Mouse (Mus musculus): ENCODE measurements around the gene Ganc. TPM values are rescaled to one million over a fixed set of nuclear protein-coding genes. Genes with fewer than 3 reads are reported as not detected.

Gene Ganc
- polyA plus RNA-seq, 1 experiment from 2014 or later: 8.8 TPM

DNA sequence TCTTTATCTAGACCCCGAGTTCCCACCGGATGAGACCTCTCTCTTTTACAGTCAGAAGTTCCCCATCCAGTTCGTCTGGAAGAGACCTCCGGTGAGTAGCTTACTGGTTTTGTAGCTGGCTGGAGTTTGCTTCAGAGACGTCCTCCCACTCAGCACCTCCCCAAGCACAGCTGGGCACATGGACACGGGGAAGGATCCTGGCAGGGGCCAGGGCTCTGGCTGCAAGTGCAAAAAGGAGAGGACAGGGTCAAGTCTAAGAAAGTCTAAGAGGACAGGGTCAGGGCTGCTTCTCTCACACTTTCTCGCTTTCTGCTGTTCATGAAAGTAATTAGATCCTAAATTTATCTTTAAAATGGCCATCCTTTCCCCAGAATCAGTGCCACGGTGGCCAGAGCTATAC is 60.4 kb downstream of the Ganc start:
- H3K4me1 ChIP-seq (ENCODE audit: control insufficient read depth, insufficient read depth, low read length): no peaks in the 10 kb centered on the region
- WGBS: 69% methylated on average over 8 of the region's 8 CpGs
- no peaks in the 10 kb centered on the region for H3K9me3 ChIP-seq (ENCODE audit: control insufficient read depth, low read length)
- no peaks in the 10 kb centered on the region for H3K27me3 ChIP-seq (replicated peaks; ENCODE audit: control insufficient read depth, insufficient read depth, low read length)
- no peak overlapping the region for H3K4me3 ChIP-seq (ENCODE audit: low read length)
- H3K36me3 ChIP-seq (ENCODE audit: control insufficient read depth, insufficient read depth, low read length): no peaks in the 10 kb centered on the region
- H3K27ac ChIP-seq (ENCODE audit: low read length): no peak overlapping the region
- no peak for ATAC-seq
- no peak overlapping the region for H3K4me2 ChIP-seq (ENCODE audit: low read depth, low read length)
- no peak overlapping the region for H3K9ac ChIP-seq (ENCODE audit: low read depth, low read length)

GRCm38 (mm10) chr2:120464732-120465396 is 61.2 kb downstream of the Ganc start:
- ATAC-seq: no peak
- 90% methylated on average over 2 of the region's 2 CpGs for WGBS
- H3K4me3 ChIP-seq (ENCODE audit: low read length): no peak overlapping the region

DNA sequence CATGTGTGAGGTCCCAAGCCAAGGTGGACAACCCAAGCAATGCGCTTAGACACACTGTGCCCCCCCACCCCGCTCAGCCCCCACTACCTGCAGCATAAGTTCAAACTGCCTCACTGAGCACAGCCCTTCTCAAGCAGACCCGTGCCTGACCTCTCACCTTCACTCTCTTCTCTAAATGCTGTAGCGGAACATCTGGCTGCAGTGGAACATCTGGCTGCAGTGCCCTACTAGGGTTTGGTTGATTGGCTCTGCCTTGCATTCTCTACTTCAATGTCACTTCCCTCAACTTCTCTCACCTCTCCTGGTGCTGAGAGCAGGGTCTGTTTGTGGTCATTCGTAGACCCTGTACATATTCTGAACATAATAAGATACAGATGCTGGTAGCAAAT is 61.7 kb downstream of the Ganc start:
- no peak for ATAC-seq
- Histone ChIP-seq H3K9ac (ENCODE audit: low read depth, low read length) (no peak overlapping the region), H3K4me1 (ENCODE audit: control insufficient read depth, insufficient read depth, low read length) (no peaks in the 10 kb centered on the region), H3K27me3 (replicated peaks; ENCODE audit: control insufficient read depth, insufficient read depth, low read length) (no peaks in the 10 kb centered on the region), H3K4me3 (ENCODE audit: low read length) (no peak overlapping the region), H3K36me3 (ENCODE audit: control insufficient read depth, insufficient read depth, low read length) (no peaks in the 10 kb centered on the region), H3K27ac (ENCODE audit: low read length) (no peak overlapping the region), H3K4me2 (ENCODE audit: low read depth, low read length) (no peak overlapping the region), H3K9me3 (ENCODE audit: control insufficient read depth, low read length) (no peaks in the 10 kb centered on the region)
- 85% methylated on average over 5 of the region's 5 CpGs for WGBS

More at GRCm38 (mm10) chr2:120464732-120465396, 61.2 kb downstream of the Ganc start:
- Histone ChIP-seq H3K36me3 (ENCODE audit: control insufficient read depth, insufficient read depth, low read length) (no peaks in the 10 kb centered on the region), H3K4me2 (ENCODE audit: low read depth, low read length) (no peak overlapping the region), H3K27me3 (replicated peaks; ENCODE audit: control insufficient read depth, insufficient read depth, low read length) (no peaks in the 10 kb centered on the region), H3K9me3 (ENCODE audit: control insufficient read depth, low read length) (no peaks in the 10 kb centered on the region), H3K27ac (ENCODE audit: low read length) (no peak overlapping the region), H3K4me1 (ENCODE audit: control insufficient read depth, insufficient read depth, low read length) (no peaks in the 10 kb centered on the region), H3K9ac (ENCODE audit: low read depth, low read length) (no peak overlapping the region)

- Histone ChIP-seq H3K9ac (ENCODE audit: low read depth, low read length) (no peak overlapping the region), H3K9me3 (ENCODE audit: control insufficient read depth, low read length) (no peaks in the 10 kb centered on the region), H3K4me3 (ENCODE audit: low read length) (no peak overlapping the region), H3K4me1 (ENCODE audit: control insufficient read depth, insufficient read depth, low read length) (no peaks in the 10 kb centered on the region), H3K27ac (ENCODE audit: low read length) (no peak overlapping the region), H3K4me2 (ENCODE audit: low read depth, low read length) (no peak overlapping the region), H3K36me3 (ENCODE audit: control insufficient read depth, insufficient read depth, low read length) (no peaks in the 10 kb centered on the region), H3K27me3 (replicated peaks; ENCODE audit: control insufficient read depth, insufficient read depth, low read length) (no peaks in the 10 kb centered on the region)
- no peak for ATAC-seq
Observed at GRCm38 (mm10) chr2:120468011-120468410, 64.3 kb downstream of the Ganc start.

DNA sequence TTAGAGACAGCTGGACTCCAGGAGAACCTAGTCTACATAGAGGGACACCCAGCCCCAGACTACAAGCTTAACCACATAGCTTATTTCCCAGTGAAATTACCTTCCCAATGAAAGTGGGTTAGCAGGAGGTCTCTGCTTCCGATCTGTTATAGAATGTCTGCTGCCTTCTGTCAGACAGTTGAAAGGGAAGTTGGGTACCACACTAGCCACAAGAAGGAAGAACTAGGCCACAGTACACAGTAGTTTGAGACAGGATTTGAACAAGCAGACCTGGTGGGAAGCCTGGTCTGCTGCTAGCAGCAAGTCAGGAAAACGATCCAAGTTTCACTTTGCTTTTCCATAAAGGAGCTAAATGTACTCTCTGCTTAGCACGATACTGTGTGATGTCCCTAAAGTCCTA is 65.5 kb downstream of the Ganc start:
- H3K4me3 ChIP-seq (ENCODE audit: low read length): no peak overlapping the region
- H3K27me3 ChIP-seq (replicated peaks; ENCODE audit: control insufficient read depth, insufficient read depth, low read length): no peaks in the 10 kb centered on the region
- no peak for ATAC-seq
- no peak overlapping the region for H3K9ac ChIP-seq (ENCODE audit: low read depth, low read length)
- no peaks in the 10 kb centered on the region for H3K4me1 ChIP-seq (ENCODE audit: control insufficient read depth, insufficient read depth, low read length)
- 84% methylated on average over 3 of the region's 3 CpGs for WGBS
- no peak overlapping the region for H3K4me2 ChIP-seq (ENCODE audit: low read depth, low read length)
- H3K9me3 ChIP-seq (ENCODE audit: control insufficient read depth, low read length): no peaks in the 10 kb centered on the region
- no peak overlapping the region for H3K27ac ChIP-seq (ENCODE audit: low read length)
- no peaks in the 10 kb centered on the region for H3K36me3 ChIP-seq (ENCODE audit: control insufficient read depth, insufficient read depth, low read length)

- WGBS: 85% methylated on average over 10 of the region's 10 CpGs
- H3K9ac ChIP-seq (ENCODE audit: low read depth, low read length): no peak overlapping the region
- no peaks in the 10 kb centered on the region for H3K36me3 ChIP-seq (ENCODE audit: control insufficient read depth, insufficient read depth, low read length)
- no peaks in the 10 kb centered on the region for H3K27me3 ChIP-seq (replicated peaks; ENCODE audit: control insufficient read depth, insufficient read depth, low read length)
- no peak overlapping the region for H3K4me3 ChIP-seq (ENCODE audit: low read length)
- H3K27ac ChIP-seq (ENCODE audit: low read length): no peak overlapping the region
- no peak overlapping the region for H3K4me2 ChIP-seq (ENCODE audit: low read depth, low read length)
- no peaks in the 10 kb centered on the region for H3K4me1 ChIP-seq (ENCODE audit: control insufficient read depth, insufficient read depth, low read length)
- ATAC-seq: no peak
- no peaks in the 10 kb centered on the region for H3K9me3 ChIP-seq (ENCODE audit: control insufficient read depth, low read length)
Observed at GRCm38 (mm10) chr2:120469715-120470114, 66.0 kb downstream of the Ganc start.

DNA sequence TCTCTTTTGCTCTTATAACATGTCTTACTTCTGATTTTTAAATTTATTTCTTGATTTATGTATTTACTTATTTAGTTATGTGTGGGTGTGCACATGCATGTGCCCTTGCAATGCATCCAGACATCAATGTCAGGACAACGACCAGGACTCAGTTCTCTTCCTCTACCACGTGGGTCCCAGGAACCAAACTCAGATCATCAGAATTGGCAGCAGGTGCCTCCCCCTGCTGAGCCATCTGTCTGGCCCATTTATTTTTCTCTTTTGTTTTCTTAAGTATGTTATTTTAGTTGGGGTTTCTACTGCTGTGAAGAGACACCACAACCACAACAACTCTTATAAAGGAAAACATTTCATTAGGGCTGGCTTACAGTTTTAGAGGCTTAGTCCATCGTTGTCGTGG is 67.2 kb downstream of the Ganc start:
- Histone ChIP-seq H3K36me3 (ENCODE audit: control insufficient read depth, insufficient read depth, low read length) (no peaks in the 10 kb centered on the region), H3K9ac (ENCODE audit: low read depth, low read length) (no peak overlapping the region), H3K27ac (ENCODE audit: low read length) (no peak overlapping the region), H3K9me3 (ENCODE audit: control insufficient read depth, low read length) (no peaks in the 10 kb centered on the region), H3K4me2 (ENCODE audit: low read depth, low read length) (no peak overlapping the region), H3K27me3 (replicated peaks; ENCODE audit: control insufficient read depth, insufficient read depth, low read length) (no peaks in the 10 kb centered on the region), H3K4me3 (ENCODE audit: low read length) (no peak overlapping the region), H3K4me1 (ENCODE audit: control insufficient read depth, insufficient read depth, low read length) (no peaks in the 10 kb centered on the region)
- ATAC-seq: no peak
- 71% methylated on average over 4 of the region's 4 CpGs for WGBS

- Histone ChIP-seq H3K9ac (ENCODE audit: low read depth, low read length) (no peak overlapping the region), H3K36me3 (ENCODE audit: control insufficient read depth, insufficient read depth, low read length) (no peaks in the 10 kb centered on the region), H3K9me3 (ENCODE audit: control insufficient read depth, low read length) (no peaks in the 10 kb centered on the region), H3K4me3 (ENCODE audit: low read length) (no peak overlapping the region), H3K27me3 (replicated peaks; ENCODE audit: control insufficient read depth, insufficient read depth, low read length) (no peaks in the 10 kb centered on the region), H3K4me1 (ENCODE audit: control insufficient read depth, insufficient read depth, low read length) (no peaks in the 10 kb centered on the region), H3K4me2 (ENCODE audit: low read depth, low read length) (no peak overlapping the region), H3K27ac (ENCODE audit: low read length) (no peak overlapping the region)
- 80% methylated on average over 13 of the region's 13 CpGs for WGBS
- ATAC-seq: no peak
Observed at GRCm38 (mm10) chr2:120476277-120477087, 72.8 kb downstream of the Ganc start.

GRCm38 (mm10) chr2:120478600-120478999 is 74.9 kb downstream of the Ganc start:
- no peaks in the 10 kb centered on the region; the same call in 1 of the 2 replicates for H3K4me1 ChIP-seq (ENCODE audit: control insufficient read depth, insufficient read depth, low read length)
- no peak overlapping the region for H3K4me3 ChIP-seq (ENCODE audit: low read length)
- H3K27me3 ChIP-seq (replicated peaks; ENCODE audit: control insufficient read depth, insufficient read depth, low read length): no peaks in the 10 kb centered on the region
- ATAC-seq: no peak
- H3K36me3 ChIP-seq (ENCODE audit: control insufficient read depth, insufficient read depth, low read length): no peaks in the 10 kb centered on the region
- no peak overlapping the region for H3K27ac ChIP-seq (ENCODE audit: low read length)
- WGBS: 60% methylated on average over 3 of the region's 3 CpGs
- H3K9ac ChIP-seq (ENCODE audit: low read depth, low read length): no peak overlapping the region
- H3K9me3 ChIP-seq (ENCODE audit: control insufficient read depth, low read length): no peaks in the 10 kb centered on the region
- no peak overlapping the region for H3K4me2 ChIP-seq (ENCODE audit: low read depth, low read length)
